Mouse (Mus musculus): ENCODE measurements around the gene Gcsam.
A peak's percentile ranks its signal among the peaks of the same experiment; 100 is the strongest.

Gcsam gene

DNA sequence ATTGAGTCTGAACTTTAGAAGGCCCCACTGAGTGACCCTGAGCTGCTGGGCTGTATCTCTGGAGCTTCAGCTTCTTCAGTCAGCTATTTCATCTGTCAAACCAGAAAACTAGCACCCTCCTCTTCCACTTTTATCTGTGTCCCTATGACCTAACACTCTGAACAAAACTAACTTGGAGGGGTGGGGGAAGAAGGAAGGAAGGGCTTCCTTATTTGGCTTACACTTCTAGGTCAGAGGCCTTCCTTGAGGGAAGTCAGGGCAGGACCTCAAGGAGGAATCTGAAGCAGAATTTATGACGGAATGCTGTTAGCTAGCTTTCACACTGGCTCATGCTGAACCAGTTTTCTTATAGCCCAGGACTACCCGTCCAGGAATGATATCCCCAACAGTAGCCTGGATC, 41.3 kb downstream of the Gcsam start:
- no peak for DNase-seq (ENCODE audit: inconsistent ontology term)

DNA sequence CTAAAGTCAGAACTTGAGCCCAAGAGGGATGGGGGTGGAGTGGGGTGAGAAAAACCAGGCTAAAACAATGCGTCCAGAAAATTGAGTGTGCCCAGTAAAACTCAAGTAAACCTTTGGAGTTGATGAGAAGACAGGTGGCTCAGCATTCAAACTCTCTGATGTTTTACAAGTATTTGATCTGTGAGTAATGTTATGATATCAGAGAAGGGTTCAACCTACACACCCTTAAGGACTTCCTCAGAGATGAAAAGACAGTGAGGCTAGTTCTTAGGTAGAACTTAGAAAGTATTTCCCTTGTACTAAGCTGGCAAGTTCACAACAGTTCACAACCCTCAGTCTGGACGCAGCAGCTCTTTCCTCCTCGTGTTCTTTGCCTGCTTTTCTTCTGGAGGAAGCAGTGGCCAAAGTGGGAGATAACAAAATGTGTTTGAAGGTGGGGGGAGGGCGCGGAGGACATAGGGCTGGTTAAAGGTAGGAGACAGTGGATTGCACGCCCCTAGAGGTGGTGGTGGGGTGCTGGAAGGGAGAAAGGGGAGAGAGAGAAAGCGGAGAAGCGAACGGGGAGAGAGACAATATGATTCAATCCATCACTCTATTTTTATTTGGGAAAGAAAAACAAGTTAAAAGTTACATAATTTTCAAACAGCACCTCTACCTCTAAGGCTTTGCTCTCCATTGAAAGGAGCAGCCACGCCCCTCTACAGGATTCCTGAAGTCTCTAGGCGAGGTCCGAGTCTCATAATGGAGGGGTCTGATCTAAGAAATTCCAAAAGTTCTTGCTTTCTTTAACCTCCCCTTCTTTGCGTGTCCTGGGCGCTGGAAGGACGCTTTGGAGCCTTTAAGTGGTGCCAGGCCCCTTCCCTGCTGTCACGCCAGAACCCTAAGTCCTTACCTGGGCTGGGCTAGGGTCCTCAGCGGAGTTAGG, 43.1 kb downstream of the Gcsam start:
- no peak for DNase-seq (ENCODE audit: inconsistent ontology term)

DNA sequence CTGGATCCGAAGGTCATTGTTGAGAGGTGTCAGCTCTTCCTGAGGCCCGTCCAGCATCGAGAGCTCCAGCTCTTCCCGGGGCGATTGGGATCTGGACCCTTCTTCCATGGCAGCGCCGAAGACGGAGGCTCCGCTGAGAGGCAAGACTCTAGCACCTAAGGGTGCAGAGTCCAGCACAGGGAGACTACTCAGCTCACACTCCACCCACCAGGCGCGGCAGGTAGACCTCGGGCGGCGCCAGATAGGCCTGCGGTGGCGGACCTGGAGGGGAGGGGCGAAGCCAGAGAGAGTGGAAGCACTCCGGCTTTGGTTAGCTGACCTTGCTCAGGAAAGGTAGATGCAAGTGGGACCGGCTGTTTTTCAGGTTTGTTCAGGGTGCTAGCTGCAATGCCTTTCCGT, 43.8 kb downstream of the Gcsam start, which contains the start of gene BC016579:
BC016579 (minus strand) TSS at position 135 of the 399 bp plus-strand sequence.
- DNase-seq (ENCODE audit: inconsistent ontology term), result no peak

DNA sequence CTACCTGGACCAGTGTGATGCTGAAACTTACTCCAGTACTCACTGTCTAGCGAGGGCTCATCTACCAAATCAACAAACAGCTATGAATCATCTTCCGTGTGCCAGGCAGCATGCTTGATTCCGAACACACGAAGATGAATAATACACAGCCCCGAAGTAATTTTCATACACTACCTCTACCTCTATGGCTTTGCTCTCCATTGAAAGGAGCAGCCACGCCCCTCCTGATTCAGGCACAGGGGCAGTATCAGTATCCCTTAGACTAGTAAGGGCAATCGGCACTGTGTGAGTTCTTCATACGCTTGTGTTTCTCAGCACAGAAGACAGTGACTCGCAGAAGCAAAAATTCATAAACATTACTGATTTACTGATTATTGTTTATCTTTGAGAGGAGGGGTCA, 44.3 kb downstream of the Gcsam start:
- no peak for DNase-seq (ENCODE audit: inconsistent ontology term)

DNA sequence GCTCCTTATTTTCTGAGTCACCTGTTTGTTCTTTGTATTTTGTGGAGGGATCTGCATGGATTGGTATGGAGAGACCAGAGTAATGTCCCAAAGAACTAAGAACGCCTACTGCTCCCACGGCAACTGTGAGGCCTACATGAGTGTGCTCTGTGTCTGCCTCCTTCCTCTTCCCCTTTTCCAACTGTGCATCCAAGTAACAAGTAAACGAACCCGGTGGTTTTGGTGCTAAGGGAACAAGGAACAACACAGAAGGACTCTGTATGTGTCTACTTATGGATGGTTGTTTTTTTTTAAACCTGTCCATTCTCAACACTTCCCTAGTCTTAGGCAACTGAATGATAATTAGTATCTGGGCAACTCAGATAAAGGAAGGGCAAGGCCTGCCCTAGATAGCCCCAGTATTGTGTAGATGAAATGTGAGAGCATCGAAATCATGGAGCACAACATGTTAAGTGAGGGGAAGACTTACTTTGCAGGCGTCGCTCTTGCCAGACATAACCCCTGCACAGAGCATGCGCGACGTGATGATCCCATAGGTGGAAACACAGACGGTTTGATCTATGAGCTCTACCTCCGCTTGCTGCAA, 47.5 kb downstream of the Gcsam start:
- DNase-seq (ENCODE audit: inconsistent ontology term), result no peak

DNA sequence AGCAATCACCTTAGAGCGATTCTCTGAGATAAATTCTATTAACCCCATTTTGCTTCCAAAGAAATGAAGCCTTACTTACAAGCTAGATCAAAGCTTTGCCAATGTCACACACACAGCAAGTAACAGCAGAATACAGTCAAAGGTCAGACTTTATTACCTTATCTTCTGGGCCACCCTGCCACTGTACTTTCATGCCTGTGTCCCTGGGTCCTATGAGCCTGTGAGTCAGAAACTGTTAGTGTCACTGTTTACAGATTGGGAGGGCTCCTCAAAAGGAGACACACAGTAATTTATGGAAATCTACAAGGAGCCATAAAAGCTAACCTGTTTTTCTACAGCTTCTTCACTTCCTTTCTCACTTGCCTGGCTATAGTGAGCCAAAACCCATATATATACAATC, 48.1 kb downstream of the Gcsam start:
- DNase-seq (ENCODE audit: inconsistent ontology term), result no peak

DNA sequence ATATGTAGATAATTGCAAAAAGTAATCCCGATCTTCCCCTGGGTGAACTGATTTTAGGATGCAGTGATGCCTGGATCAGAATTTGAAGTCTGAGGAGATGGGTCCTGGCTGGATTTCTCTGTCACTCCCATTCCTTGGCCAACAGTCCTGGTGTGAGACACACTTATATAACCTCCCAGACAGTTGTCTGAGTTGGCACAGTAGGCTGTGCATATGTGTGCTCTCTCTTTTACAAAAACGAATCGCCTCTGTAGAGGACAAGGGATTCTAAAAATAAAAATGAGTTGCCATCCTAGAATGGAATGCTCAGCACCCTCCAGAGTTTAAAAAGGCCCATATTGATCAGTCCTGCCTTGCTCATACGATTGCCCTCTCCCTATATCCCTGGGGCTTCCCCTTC, 49.4 kb downstream of the Gcsam start:
- DNase-seq (ENCODE audit: inconsistent ontology term), result no peak

DNA sequence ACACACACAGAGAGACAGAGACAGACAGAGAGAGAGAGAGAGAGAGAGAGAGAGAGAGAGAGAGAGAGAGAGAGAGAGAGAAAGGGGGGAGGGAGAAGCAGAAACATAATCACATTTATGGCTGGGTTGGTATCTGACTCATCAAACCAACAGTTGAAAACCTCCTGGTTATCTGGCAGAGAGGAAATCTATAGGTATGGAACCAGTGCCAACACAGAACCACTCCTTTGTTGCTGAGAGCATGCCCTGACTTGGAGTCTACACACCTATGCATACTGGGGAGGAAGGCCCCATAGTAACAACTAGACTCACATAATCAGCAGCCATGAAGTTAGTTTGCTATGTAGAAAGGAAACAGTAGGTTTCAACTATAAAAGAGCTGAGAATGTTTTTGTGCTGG, 52.2 kb downstream of the Gcsam start:
- DNase-seq (ENCODE audit: inconsistent ontology term), result no peak

DNA sequence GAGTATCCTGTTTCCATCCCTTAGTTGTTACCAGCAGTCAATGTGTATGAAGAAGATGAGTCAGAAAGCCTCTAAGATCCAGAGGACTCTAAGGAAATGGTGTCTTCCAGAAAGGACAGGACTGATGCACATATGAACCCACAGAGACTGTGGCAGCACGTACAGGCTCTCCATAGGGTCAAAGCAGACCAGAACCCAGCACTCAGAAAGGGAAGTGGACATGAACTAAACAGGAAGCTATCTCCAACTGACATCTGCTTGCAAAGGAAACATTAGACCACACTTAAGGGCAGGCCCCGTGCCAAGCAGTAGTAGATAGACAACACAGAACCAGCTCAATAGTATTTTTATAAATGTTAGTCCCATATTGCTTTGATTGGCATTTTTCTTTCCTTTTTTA, 56.0 kb downstream of the Gcsam start:
- DNase-seq (ENCODE audit: inconsistent ontology term), result no peak

DNA sequence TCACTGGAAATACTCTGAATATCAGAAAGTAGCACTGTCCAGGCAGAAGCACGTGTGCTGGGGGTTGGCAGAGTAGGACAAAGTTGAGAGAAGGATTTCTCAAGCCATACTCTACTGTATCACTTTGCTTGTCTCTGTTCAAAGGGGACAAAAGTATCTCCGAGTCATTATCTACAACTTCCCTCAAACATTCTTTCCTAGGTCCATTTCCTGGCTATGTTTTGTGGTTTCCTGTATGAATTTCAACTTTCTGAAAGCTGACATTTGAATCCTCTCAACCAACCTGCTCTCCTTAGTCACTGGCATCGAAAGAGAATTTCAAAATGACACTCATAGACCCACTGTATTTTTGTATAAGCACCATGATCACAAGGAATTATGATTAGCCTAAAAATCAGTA, 58.0 kb downstream of the Gcsam start:
- DNase-seq (ENCODE audit: inconsistent ontology term), result no peak

DNA sequence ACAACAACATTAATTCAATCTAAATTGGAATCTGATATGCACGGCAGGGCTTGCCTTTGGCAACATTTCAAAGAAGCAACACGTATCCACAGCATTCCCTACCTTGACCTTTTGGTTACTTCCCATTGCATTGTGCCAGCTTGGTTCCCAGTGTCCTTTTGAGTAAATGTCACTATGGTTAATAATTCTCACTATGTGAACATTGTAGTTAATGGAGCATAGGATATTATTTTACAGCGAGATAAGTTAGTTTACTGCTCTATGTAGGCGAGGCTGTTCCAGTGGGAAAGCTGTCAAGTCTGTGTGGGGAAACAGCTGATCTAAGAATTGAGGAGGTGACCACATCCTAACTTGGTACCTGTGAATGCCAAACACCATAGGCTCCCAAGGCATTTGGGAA, 59.8 kb downstream of the Gcsam start:
- peak; percentile 13 for DNase-seq (ENCODE audit: inconsistent ontology term)
